Mouse (Mus musculus) limb, embryonic 14.5 days (tissue): ENCODE results near the gene Zdhhc11. TPM values are rescaled to one million over a fixed set of nuclear protein-coding genes. Genes with fewer than 3 reads are reported as not detected.

ENCODE experiments used
- ATAC-seq: fragments of 200-750 bp; cut with Nextera tagmentation; 2 replicates; pipeline ENCODE4 v1.8.0; 2017; ENCODE audit warnings: low read depth, moderate number of reproducible peaks, moderate TSS enrichment; ENCODE audit not compliant: low FRiP score
- DNase-seq: peaks from one replicate; pipeline ENCODE4 v3.0.0-alpha.2; 2015; ENCODE audit warnings: low spot score
- H3K27ac ChIP-seq: fragments of 300-500 bp; sonication (generic); replicated peaks from 2 replicates; pipeline ENCODE4 v1.5.1; 2014; ENCODE audit warnings: low read depth, mild to moderate bottlenecking, low read length, moderate library complexity, mixed read lengths
- H3K27me3 ChIP-seq: fragments of 300-500 bp; sonication (generic); 2 replicates; pipeline ENCODE4 v1.6.1; 2014; ENCODE audit warnings: low read length, mixed read lengths; ENCODE audit not compliant: control insufficient read depth, insufficient read depth
- H3K36me3 ChIP-seq: fragments of 300-500 bp; sonication (generic); 2 replicates; pipeline ENCODE4 v1.6.1; 2014; ENCODE audit warnings: mild to moderate bottlenecking, low read length, moderate library complexity, mixed read lengths; ENCODE audit not compliant: control insufficient read depth, insufficient read depth
- H3K4me1 ChIP-seq: fragments of 300-500 bp; sonication (generic); 2 replicates; pipeline ENCODE4 v1.6.1; 2014; ENCODE audit warnings: antibody characterized with exemption, low read length, mixed read lengths; ENCODE audit not compliant: control insufficient read depth, insufficient read depth
- H3K4me2 ChIP-seq: fragments of 300-500 bp; sonication (generic); replicated peaks from 2 replicates; pipeline ENCODE4 v1.6.1; 2014; ENCODE audit warnings: low read depth, mild to moderate bottlenecking, low read length, moderate library complexity; ENCODE audit not compliant: severe bottlenecking
- H3K4me3 ChIP-seq: fragments of 300-500 bp; sonication (generic); replicated peaks from 2 replicates; pipeline ENCODE4 v1.5.1; 2014; ENCODE audit warnings: low read length
- H3K9ac ChIP-seq: fragments of 300-500 bp; sonication (generic); 2 replicates; pipeline ENCODE4 v1.6.1; 2014; ENCODE audit warnings: mild to moderate bottlenecking, low read depth, low read length, moderate library complexity; ENCODE audit not compliant: severe bottlenecking
- H3K9me3 ChIP-seq: fragments of 300-500 bp; sonication (generic); 2 replicates; pipeline ENCODE4 v1.6.1; 2016; ENCODE audit warnings: low read length; ENCODE audit not compliant: control insufficient read depth
- POLR2A ChIP-seq: fragments of 200-500 bp; IDR thresholded peaks from 2 replicates; pipeline ENCODE4 v1.8.0; 2012; ENCODE audit warnings: inconsistent platforms, mild to moderate bottlenecking, moderate library complexity, borderline replicate concordance; ENCODE audit not compliant: insufficient read depth, insufficient read length; ENCODE audit errors: extremely low read depth
- WGBS: fragments of 180-500 bp; shearing (Covaris S2); extraction: QIAGEN DNeasy Blood & Tissue Kit; methylation state at CpG from one replicate; pipeline ENCODE4 v1.1.7; 2014; 5-methylcytosine and 5-hydroxymethylcytosine counted together
- polyA plus RNA-seq, 2 experiments: library from polyadenylated mRNA; depleted of rRNA in 1 of 2; stranded (reverse) in 1 of 2; unstranded in 1 of 2; fragments of >200 nt; fragmentation: Nextera tagmentation in 1 of 2; extraction: Ambion mirVana in 1 of 2; gene quantifications; 2 replicates each; pipeline versions ENCODE4 v1.2.1 to v1.2.3; 2012 to 2014

The Zdhhc11 gene
- polyA plus RNA-seq, 2 experiments, result not detected

- TF ChIP-seq POLR2A, result no peak
- Histone ChIP-seq H3K4me2 (no peak overlapping the region), H3K36me3 (peaks cover 69% of the 10 kb centered on the region), H3K27me3 (no peaks in the 10 kb centered on the region), H3K9me3 (no peaks in the 10 kb centered on the region), H3K4me3 (no peak overlapping the region), H3K27ac (no peak overlapping the region), H3K4me1 (no peaks in the 10 kb centered on the region), H3K9ac (no peak overlapping the region)
- 89% methylated on average over 10 of the region's 10 CpGs for WGBS
- DNase-seq (no peak), ATAC-seq (no peak)
Observed at GRCm38 (mm10) chr13:73960117-73960652, 3.5 kb upstream of the Zdhhc11 start.

GRCm38 (mm10) chr13:73961177-73961576 is 2.5 kb upstream of the Zdhhc11 start:
- ATAC-seq (no peak), DNase-seq (no peak)
- Histone ChIP-seq H3K36me3 (peaks cover 59% of the 10 kb centered on the region), H3K9me3 (no peaks in the 10 kb centered on the region), H3K4me2 (no peak overlapping the region), H3K27me3 (no peaks in the 10 kb centered on the region), H3K27ac (no peak overlapping the region), H3K4me1 (no peaks in the 10 kb centered on the region), H3K4me3 (no peak overlapping the region), H3K9ac (no peak overlapping the region)
- 82% methylated on average over 4 of the region's 4 CpGs for WGBS
- TF ChIP-seq POLR2A, result no peak

- H3K4me3 ChIP-seq, result no peak overlapping the region
- DNase-seq, result peak; percentile 88
- no peaks in the 10 kb centered on the region for H3K27me3 ChIP-seq
- no peak overlapping the region for H3K9ac ChIP-seq
- no peak for TF ChIP-seq POLR2A
- H3K4me2 ChIP-seq, result no peak overlapping the region
- ATAC-seq, result peak; percentile 75
- no peak overlapping the region for H3K27ac ChIP-seq
- WGBS, result 33% methylated on average over 12 of the region's 12 CpGs
- H3K9me3 ChIP-seq, result no peaks in the 10 kb centered on the region
- H3K36me3 ChIP-seq, result no peaks in the 10 kb centered on the region
- no peaks in the 10 kb centered on the region for H3K4me1 ChIP-seq
Observed at GRCm38 (mm10) chr13:73970545-73971448, 7.1 kb downstream of the Zdhhc11 start.

- Histone ChIP-seq H3K9me3 (no peaks in the 10 kb centered on the region), H3K36me3 (no peaks in the 10 kb centered on the region), H3K27me3 (no peaks in the 10 kb centered on the region), H3K9ac (no peak overlapping the region), H3K4me3 (no peak overlapping the region), H3K4me1 (no peaks in the 10 kb centered on the region), H3K4me2 (no peak overlapping the region), H3K27ac (no peak overlapping the region)
- 83% methylated on average over 3 of the region's 3 CpGs for WGBS
- no peak for TF ChIP-seq POLR2A
- DNase-seq (no peak), ATAC-seq (no peak)
Observed at GRCm38 (mm10) chr13:73974523-73974922, 10.9 kb downstream of the Zdhhc11 start.

- H3K9me3 ChIP-seq, result no peaks in the 10 kb centered on the region
- no peaks in the 10 kb centered on the region for H3K27me3 ChIP-seq
- H3K9ac ChIP-seq, result no peak overlapping the region
- no peak overlapping the region for H3K4me3 ChIP-seq
- H3K36me3 ChIP-seq, result no peaks in the 10 kb centered on the region
- 87% methylated on average over 5 of the region's 5 CpGs for WGBS
- H3K27ac ChIP-seq, result no peak overlapping the region
- H3K4me2 ChIP-seq, result no peak overlapping the region
- no peak for TF ChIP-seq POLR2A
- no peak for ATAC-seq
- no peaks in the 10 kb centered on the region for H3K4me1 ChIP-seq
- no peak for DNase-seq
Observed at GRCm38 (mm10) chr13:73976935-73977334, 13.3 kb downstream of the Zdhhc11 start.
